Mouse (Mus musculus): ENCODE results near the gene Ctsw. TPM values are rescaled to one million over a fixed set of nuclear protein-coding genes. Genes with fewer than 3 reads are reported as not detected.

Ctsw gene
- total RNA-seq, 2 experiments from 2014 or later, result not detected

DNA sequence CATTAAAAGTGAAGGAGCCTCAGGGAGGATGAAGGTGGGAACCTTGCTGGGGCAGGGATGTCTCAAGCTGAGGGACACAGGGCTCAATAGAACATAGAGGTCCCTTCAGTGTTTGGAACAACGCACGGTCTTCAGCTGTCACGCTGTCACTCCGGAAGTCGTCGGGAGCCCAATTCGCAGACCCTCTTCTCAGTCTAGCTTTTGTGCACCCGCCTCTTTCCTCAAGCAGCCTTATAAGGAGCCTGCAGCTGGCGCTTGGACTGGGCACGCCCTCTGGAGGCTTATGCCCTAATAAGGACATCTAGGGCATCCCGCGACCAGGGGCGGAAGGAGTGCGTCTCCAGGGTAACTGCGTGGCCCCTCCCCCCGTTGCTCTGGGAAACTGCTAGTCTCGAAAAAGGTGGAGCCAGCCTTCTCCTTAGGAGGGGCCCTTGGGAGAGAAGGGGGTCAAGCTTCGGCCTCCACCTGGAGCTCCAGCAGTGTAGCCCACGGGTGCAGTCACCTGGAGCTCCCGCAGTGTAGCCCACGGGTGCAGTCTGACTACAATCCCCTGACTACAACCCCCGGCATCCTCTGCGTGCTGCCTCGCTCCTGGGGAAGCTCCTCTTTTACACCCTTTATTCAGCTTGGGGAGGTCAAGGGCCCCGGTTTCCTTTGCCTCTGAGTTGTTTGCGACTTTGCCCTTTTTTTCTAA lies 20.7 kb upstream of the Ctsw start:
- DNase-seq (ENCODE audit: low spot score), result peak; percentile 98

DNA sequence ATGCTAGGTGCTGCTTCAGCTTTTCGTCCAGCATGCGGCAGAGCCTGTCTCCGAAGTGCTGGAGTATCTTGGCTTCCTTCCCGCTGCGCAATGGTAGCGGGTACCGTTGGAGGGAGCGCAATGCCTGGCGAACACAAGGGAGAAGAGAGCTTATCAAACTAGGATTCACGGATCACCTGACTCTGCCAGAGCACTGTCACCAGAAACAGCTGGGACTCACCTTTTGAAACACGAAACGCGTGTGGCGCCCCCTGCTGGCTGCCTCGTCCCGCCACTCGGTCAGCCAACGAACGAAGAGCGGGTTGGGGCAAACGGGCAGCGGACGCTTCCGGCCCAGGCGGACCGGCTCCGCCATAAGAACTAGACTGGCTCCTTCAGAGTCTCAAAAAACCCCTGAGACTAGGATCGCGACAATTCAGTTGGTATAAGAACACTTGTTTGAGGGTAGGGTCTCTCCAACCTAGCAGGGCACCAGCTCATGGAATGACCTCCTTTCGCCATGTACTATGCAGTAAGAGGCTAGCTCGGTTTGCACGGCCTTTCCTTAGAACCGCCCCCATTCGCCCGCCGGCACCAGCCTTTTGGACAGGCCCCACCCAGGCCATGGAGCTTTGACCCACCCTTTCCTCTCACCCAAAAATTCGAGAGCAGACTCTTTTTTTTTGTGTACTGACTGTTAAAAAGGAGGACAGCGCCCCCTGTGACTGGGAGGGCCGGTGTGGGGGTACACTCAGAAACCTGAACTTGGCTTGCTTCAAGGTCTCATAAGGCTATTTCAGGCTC lies 19.7 kb upstream of the Ctsw start, which contains the start of gene Mus81:
Gene Mus81, minus strand, starts transcription at position 635 of the 783 bp plus-strand sequence.
- peak; percentile 97 for DNase-seq (ENCODE audit: low spot score)

DNA sequence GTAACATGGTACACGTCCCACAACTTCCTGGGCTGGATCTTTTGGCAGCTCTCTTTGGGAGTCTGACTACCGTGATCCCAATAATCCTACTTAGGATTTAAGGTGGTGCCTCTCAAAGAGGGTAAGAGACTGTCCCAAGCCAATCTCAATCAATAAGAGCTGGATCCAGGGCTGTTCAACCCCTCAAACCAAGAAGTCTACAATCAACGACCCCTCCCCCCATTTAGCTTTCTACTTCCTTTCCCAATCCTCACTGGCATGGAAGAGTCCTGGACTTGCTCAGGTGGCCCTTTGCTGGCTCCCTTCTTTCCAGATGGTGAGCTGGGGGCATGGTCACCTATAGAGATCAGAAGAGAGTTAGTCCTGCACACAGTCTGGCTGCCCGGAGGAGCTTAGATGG lies 18.5 kb upstream of the Ctsw start:
- no peak for DNase-seq (ENCODE audit: low spot score)

DNA sequence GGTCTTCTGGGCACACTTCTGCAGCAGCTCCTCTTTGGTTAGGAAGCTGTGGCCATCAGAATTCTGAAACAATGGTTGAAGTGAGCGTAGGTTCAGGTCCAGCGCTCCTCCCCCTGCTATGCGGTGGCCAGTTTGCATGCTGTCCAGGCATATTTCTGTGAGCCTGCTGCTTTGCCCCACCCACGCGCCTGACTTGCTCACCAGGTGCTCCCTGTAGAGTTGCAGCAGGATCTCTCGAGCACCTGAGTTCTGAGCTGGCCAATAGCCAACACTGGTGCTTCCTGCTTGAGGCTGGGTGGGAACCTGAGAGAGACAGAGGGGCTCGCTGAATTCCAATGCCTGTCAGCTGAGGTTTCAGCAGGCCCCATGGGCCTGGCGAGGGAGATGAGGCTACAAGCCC lies 18.0 kb upstream of the Ctsw start:
- no peak for DNase-seq (ENCODE audit: low spot score)

DNA sequence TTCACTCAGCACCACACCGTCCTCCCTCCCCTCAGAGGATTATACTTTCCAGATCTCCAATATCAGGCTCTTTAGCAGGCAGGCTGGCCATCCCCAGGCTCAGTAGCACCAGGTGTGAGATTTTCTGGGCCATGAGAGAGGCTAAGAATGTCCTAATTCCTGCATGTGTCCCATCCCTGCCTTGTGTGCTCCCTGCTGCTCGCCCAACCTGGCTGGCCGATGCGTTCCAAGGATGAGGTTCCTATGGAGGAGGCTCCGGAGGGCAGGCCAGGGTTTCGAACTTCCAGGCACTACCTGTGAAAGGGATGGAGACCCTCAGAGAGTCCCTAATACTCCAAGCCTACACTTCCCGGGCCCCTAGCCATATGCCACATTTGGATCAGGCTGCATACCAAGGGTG lies 17.5 kb upstream of the Ctsw start:
- DNase-seq (ENCODE audit: low spot score), result no peak

DNA sequence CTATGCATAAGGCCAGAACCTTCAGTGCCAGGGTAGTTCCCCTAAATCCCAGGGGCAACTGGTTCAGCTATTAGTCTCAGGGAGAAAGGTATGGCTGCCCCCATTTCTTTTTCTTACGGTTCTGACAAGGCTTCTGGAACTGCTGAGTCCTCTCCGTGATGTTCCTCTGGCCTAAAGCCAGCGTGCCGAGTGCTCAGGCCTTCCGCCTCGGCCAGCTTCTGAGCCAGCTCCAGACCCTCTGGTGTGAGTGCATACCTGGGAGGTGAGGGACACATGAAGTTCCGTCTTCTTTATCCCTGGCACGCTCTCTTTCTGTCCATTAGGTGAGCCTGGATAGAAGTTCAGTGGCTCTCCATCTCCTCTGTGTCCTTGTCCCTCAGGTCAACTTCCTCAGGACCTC lies 17.1 kb upstream of the Ctsw start:
- DNase-seq (ENCODE audit: low spot score), result no peak

GRCm38 (mm10) chr19:5484496-5484895 lies 16.2 kb upstream of the Ctsw start:
- DNase-seq (ENCODE audit: low spot score), result no peak

GRCm38 (mm10) chr19:5483386-5484359 lies 15.4 kb upstream of the Ctsw start:
- DNase-seq (ENCODE audit: low spot score), result no peak

DNA sequence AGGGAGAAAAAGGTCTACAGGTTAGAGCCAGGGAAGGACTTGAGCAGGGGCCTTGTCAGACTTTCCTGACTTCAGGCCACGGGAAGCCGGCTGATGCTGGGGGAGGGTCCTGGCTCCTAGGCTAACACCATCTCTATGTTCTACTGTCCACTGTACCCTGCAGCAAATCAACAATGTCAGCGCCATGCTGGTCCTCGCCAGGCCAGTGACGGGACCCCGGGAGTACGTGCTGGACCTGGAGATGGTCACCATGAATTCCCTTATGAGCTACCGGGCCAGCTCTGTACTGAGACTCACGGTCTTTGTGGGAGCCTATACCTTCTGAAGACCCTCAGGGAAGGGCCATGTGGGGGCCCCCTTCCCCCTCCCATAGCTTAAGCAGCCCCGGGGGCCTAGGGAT lies 13.1 kb upstream of the Ctsw start:
- no peak for DNase-seq (ENCODE audit: low spot score)

DNA sequence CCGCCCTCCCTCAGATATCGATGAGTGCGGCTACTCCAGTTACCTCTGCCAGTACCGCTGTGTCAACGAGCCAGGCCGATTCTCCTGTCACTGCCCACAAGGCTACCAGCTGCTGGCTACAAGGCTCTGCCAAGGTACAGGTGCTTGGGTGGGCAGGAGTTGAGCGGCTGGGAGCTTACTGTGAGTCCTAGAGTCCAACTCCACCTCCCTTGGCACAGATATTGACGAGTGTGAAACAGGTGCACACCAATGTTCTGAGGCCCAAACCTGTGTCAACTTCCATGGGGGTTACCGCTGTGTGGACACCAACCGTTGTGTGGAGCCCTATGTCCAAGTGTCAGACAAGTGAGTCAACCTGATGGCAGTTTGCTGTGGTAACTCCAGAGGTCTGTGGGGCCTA lies 11.7 kb upstream of the Ctsw start:
- DNase-seq (ENCODE audit: low spot score), result no peak

DNA sequence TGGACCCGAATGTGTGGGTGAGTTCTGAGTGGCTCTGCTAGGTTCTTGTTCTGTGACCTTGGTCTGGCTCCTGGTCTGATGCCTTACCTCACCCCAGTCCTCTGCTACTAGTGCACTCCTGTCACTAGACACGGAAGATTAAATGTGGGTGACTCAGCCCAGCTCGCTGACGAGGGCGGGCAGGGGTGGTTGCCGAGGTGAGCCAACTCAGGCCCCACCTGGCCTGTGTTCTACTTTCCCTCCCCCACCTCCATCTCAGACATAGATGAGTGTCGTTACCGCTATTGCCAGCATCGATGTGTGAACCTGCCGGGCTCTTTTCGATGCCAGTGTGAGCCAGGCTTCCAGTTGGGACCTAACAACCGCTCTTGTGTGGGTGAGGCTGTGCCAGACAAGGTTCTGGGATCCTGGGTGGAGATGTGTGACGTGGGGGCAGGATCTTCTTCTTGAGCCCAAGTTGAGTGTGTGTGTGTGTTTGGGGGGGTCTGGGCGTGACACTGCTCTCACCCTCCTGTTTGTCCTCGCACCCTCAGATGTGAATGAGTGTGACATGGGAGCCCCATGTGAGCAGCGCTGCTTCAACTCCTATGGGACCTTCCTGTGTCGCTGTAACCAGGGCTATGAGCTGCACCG lies 9.5 kb upstream of the Ctsw start:
- no peak for DNase-seq (ENCODE audit: low spot score)

- DNase-seq (ENCODE audit: low spot score), result no peak
Measured at GRCm38 (mm10) chr19:5477004-5477667, 8.8 kb upstream of the Ctsw start.

- DNase-seq (ENCODE audit: low spot score), result no peak
Measured at GRCm38 (mm10) chr19:5475069-5475714, 6.9 kb upstream of the Ctsw start.

GRCm38 (mm10) chr19:5474281-5475068 lies 6.2 kb upstream of the Ctsw start:
- peak; percentile 30 for DNase-seq (ENCODE audit: low spot score)

- DNase-seq (ENCODE audit: low spot score), result peak; percentile 80
Measured at GRCm38 (mm10) chr19:5473720-5474119, 5.4 kb upstream of the Ctsw start, which contains the start of gene Efemp2. Gene Efemp2 (plus strand): TSS chr19:5473954.

DNA sequence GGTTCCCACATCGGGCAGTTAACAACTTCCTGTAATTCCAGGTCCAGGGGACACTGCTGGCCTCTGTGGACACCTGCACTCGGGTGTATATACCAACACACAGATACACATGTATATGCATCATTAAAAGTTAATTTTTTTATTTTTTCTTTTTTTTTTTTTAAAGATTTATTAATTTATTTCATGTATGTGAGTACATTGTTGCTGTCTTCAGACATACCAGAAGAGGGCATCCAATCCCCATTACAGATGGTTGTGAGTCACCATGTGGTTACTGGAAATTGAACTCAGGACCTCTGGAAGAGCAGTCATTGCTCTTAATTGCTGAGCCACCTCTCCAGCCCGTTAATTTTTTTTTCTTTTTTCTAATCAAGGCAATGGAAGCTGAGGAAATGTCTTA lies 4.5 kb upstream of the Ctsw start:
- DNase-seq (ENCODE audit: low spot score), result no peak

GRCm38 (mm10) chr19:5471846-5472245 lies 3.5 kb upstream of the Ctsw start:
- DNase-seq (ENCODE audit: low spot score), result no peak

DNA sequence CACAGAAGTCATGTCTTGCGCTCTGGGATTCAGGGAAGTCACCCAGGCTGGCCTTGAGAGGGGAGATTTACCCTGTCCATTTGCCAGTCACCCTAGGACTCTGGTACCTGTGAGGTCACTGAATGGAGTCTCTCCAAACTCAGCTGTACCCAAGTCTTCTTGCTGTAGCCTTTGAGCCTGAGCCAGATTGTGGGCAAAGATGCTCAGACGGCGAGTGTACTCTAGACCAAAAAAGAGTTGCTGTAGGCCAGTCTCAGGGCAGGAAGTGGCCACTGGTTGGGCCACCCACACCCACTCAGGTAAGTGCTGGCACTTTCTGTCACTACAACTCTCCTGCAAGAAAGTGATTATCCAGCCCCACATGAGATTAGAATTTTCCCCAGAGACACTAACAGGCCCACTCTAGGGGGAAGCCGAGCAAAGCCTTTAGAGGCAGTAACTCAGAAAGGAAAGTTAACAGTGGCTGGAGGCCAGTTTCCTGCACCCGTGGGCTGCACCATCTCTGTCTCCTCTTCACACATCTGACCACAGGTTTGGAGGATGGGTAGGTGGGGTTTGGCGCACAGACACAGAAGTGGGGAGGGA lies 1.3 kb downstream of the Ctsw start:
- no peak for DNase-seq (ENCODE audit: low spot score)

DNA sequence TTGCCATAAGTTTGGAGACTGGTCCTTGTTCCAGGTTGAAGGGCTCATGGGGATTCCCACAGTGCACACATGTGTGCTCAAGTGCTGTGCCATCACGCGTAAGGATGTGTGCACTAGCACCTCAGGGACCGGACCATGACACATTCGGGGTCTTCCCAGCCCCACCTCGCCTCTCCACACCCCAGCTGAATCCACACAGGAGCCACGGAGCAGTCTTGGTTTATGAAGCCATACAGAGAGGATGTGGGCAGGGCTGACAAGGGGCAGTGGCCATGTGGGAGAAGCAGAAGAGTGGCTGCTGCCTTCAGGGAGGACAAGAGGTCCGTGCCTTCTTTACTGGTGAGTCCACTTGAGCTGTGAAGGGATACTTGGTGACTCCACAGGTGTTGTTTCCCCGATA lies 3.3 kb downstream of the Ctsw start:
- DNase-seq (ENCODE audit: low spot score), result no peak

All from gastrocnemius, adult 18-20 months (tissue).